Comparison of ENCODE assay signal across 11 mouse cellular contexts in genomic region chr19:4036327-4037045, GRCm38 (mm10). TPM values are rescaled to one million over a fixed set of nuclear protein-coding genes. Genes with fewer than 3 reads are reported as not detected.
DNase-seq lines count a peak whose midpoint lies in the region; ATAC-seq lines count a peak whose summit lies in the region.
"Had no signal": no experiment of that assay in that cellular context is flagged by ENCODE, and none has a peak within 500 bp of the region (broad histone marks: within the 10 kb centered on the region; RNA-seq: fewer than 3 reads in every experiment).

No protein-coding gene starts in this region.

- WGBS in heart, embryonic 13.5 days, result 76% methylated on average over 12 of the region's 12 CpGs
- 64% methylated on average over 12 of the region's 12 CpGs for WGBS in intestine, embryonic 14.5 days
- WGBS in midbrain, embryonic 15.5 days, result 66% methylated on average over 12 of the region's 12 CpGs

- no peak for DNase-seq in heart, adult 9 months (ENCODE audit: low spot score in 2 of 2)
- DNase-seq in intestine, embryonic 14.5 days (ENCODE audit: low spot score), result no peak
- DNase-seq in c-Kit-positive CD71-positive TER-119-positive erythroid progenitor cells, embryonic 14.5 days (ENCODE audit: low spot score), result no peak
- no peak for DNase-seq in adrenal gland, postnatal 10 days
- no peak for DNase-seq in gastrocnemius, postnatal 14 days

- no peak overlapping the region for H3K4me3 ChIP-seq in heart, embryonic 13.5 days
- H3K4me3 ChIP-seq in brown adipose tissue, adult 24 weeks (ENCODE audit: insufficient read depth, low read depth, low read length), result peak overlapping the region; percentile 32; the same call in 1 of the 2 replicates
- H3K4me3 ChIP-seq in intestine, embryonic 14.5 days (ENCODE audit: low read depth, low read length), result no peak overlapping the region
- no peak overlapping the region for H3K4me3 ChIP-seq in midbrain, embryonic 15.5 days

- intact Hi-C loops in gastrocnemius, postnatal 14 days (cut with DNase I; ENCODE audit: low total_unique reads), result no loop called here

- H3K4me2 ChIP-seq in heart, embryonic 13.5 days, result peak overlapping the region; percentile 31; the same call in 1 of the 2 replicates
- peak overlapping the region; percentile 41 for H3K4me2 ChIP-seq in intestine, embryonic 14.5 days (ENCODE audit: low read length)
- peak overlapping the region; percentile 5; the same call in 1 of the 2 replicates for H3K4me2 ChIP-seq in midbrain, embryonic 15.5 days

- H3K27ac ChIP-seq in heart, embryonic 13.5 days (replicated peaks), result no peak overlapping the region
- no peak overlapping the region for H3K27ac ChIP-seq in brown adipose tissue, adult 24 weeks (replicated peaks; ENCODE audit: low read depth, low read length)
- H3K27ac ChIP-seq in intestine, embryonic 14.5 days (ENCODE audit: low read depth), result no peak overlapping the region
- H3K27ac ChIP-seq in midbrain, embryonic 15.5 days, result no peak overlapping the region

- no peak for ATAC-seq in heart, embryonic 13.5 days (ENCODE audit: extremely low read depth, insufficient number of reproducible peaks, low FRiP score, low TSS enrichment)
- ATAC-seq in intestine, embryonic 14.5 days (replicated peaks; ENCODE audit: low FRiP score, low TSS enrichment, low read depth), result no peak
- no peak; the same call in 1 of the 2 replicates for ATAC-seq in midbrain, embryonic 15.5 days (replicated peaks)

- no peaks in the 10 kb centered on the region for H3K9me3 ChIP-seq in heart, embryonic 13.5 days
- no peaks in the 10 kb centered on the region for H3K9me3 ChIP-seq in intestine, embryonic 14.5 days (ENCODE audit: control insufficient read depth, low read length)
- no peaks in the 10 kb centered on the region for H3K9me3 ChIP-seq in midbrain, embryonic 15.5 days

- no peaks in the 10 kb centered on the region for H3K27me3 ChIP-seq in heart, embryonic 13.5 days (replicated peaks)
- no peaks in the 10 kb centered on the region for H3K27me3 ChIP-seq in intestine, embryonic 14.5 days (replicated peaks; ENCODE audit: control insufficient read depth, insufficient read depth, low read length)
- H3K27me3 ChIP-seq in midbrain, embryonic 15.5 days (replicated peaks), result no peaks in the 10 kb centered on the region

- peaks cover 14% of the 10 kb centered on the region for H3K36me3 ChIP-seq in heart, embryonic 13.5 days
- peaks cover 5% of the 10 kb centered on the region; the same call in 1 of the 2 replicates for H3K36me3 ChIP-seq in intestine, embryonic 14.5 days (ENCODE audit: control insufficient read depth, insufficient read depth, low read length)
- H3K36me3 ChIP-seq in midbrain, embryonic 15.5 days (replicated peaks), result 0 out of 2 replicates have a peak, but pooled peaks cover 4% of the 10 kb centered on the region

- peak overlapping the region; percentile 33; the same call in 1 of the 2 replicates for H3K9ac ChIP-seq in heart, embryonic 13.5 days
- H3K9ac ChIP-seq in intestine, embryonic 14.5 days (ENCODE audit: low read length), result no peak overlapping the region
- H3K9ac ChIP-seq in midbrain, embryonic 15.5 days, result no peak overlapping the region

- H3K4me1 ChIP-seq in heart, embryonic 13.5 days, result peaks cover 17% of the 10 kb centered on the region
- peaks cover 8% of the 10 kb centered on the region; the same call in 1 of the 2 replicates for H3K4me1 ChIP-seq in brown adipose tissue, adult 24 weeks (ENCODE audit: control insufficient read depth, insufficient read depth, insufficient read length, low read length)
- H3K4me1 ChIP-seq in intestine, embryonic 14.5 days (replicated peaks; ENCODE audit: control insufficient read depth, insufficient read depth, low read length), result peaks cover 12% of the 10 kb centered on the region; the same call in 1 of the 2 replicates
- H3K4me1 ChIP-seq in midbrain, embryonic 15.5 days, result peaks cover 20% of the 10 kb centered on the region

RNA-seq across cellular contexts. Expression of gene Gstp1, which starts 1.3 kb away (rescaled TPM):
- 380 and 421 TPM in 2 replicates for polyA plus RNA-seq in heart, embryonic 13.5 days (2015; fragmentation: Nextera tagmentation; extraction: Ambion mirVana)
- polyA plus RNA-seq in brown adipose tissue, adult 24 weeks (2012; ENCODE audit: insufficient read depth, insufficient read length, missing spikeins), result 362 and 451 TPM in 2 replicates
- polyA plus RNA-seq in intestine, embryonic 14.5 days (2014; fragmentation: Nextera tagmentation; extraction: Ambion mirVana), result 746 and 810 TPM in 2 replicates
- 513 and 520 TPM in 2 replicates for polyA plus RNA-seq in midbrain, embryonic 15.5 days (2015; fragmentation: Nextera tagmentation; extraction: Ambion mirVana)
- 100 to 1,000 TPM; 270 to 316 TPM for total RNA-seq in adrenal gland, postnatal 10 days (2021)
- 100 to 1,000 TPM; 228 to 235 TPM for total RNA-seq in gastrocnemius, postnatal 14 days (2021)

RNA-seq across cellular contexts. Expression of gene Gstp2, which starts 9.3 kb away (rescaled TPM):
- polyA plus RNA-seq in heart, embryonic 13.5 days (2015; fragmentation: Nextera tagmentation; extraction: Ambion mirVana), result 5.1 and 5.9 TPM in 2 replicates
- polyA plus RNA-seq in brown adipose tissue, adult 24 weeks (2012; ENCODE audit: insufficient read depth, insufficient read length, missing spikeins), result 14.8 and 26.0 TPM in 2 replicates
- polyA plus RNA-seq in intestine, embryonic 14.5 days (2014; fragmentation: Nextera tagmentation; extraction: Ambion mirVana), result 7.8 and 8.8 TPM in 2 replicates
- 2.7 and 5.6 TPM in 2 replicates for polyA plus RNA-seq in midbrain, embryonic 15.5 days (2015; fragmentation: Nextera tagmentation; extraction: Ambion mirVana)
- 10 to 100 TPM; 34.9 to 50.2 TPM for total RNA-seq in adrenal gland, postnatal 10 days (2021)
- 10 to 100 TPM; 72.8 to 85.9 TPM for total RNA-seq in gastrocnemius, postnatal 14 days (2021)
- polyA plus RNA-seq: neural tube, embryonic 14.5 days had no signal

RNA-seq across cellular contexts. Expression of gene Gstp3, which starts 22.9 kb away (rescaled TPM):
- 0.29 and 0.61 TPM in 2 replicates for polyA plus RNA-seq in heart, embryonic 13.5 days (2015; fragmentation: Nextera tagmentation; extraction: Ambion mirVana)
- polyA plus RNA-seq in brown adipose tissue, adult 24 weeks (2012; ENCODE audit: insufficient read depth, insufficient read length, missing spikeins), result 2.3 and 4.2 TPM in 2 replicates
- 1.0 and 1.3 TPM in 2 replicates for polyA plus RNA-seq in intestine, embryonic 14.5 days (2014; fragmentation: Nextera tagmentation; extraction: Ambion mirVana)
- polyA plus RNA-seq in midbrain, embryonic 15.5 days (2015; fragmentation: Nextera tagmentation; extraction: Ambion mirVana), result not detected in 2 replicates
- total RNA-seq in adrenal gland, postnatal 10 days (2021), result 10 to 100 TPM; 42.6 to 90.1 TPM
- not detected for total RNA-seq in gastrocnemius, postnatal 14 days (2021)
- total RNA-seq: granulocyte monocyte progenitor cell, adult 5-6 weeks; left cerebral cortex, adult 18-20 months had no signal
- polyA plus RNA-seq: neural tube, embryonic 14.5 days had no signal

RNA-seq across cellular contexts. Expression of gene Ndufv1, which starts 23.9 kb away (rescaled TPM):
- polyA plus RNA-seq in heart, embryonic 13.5 days (2015; fragmentation: Nextera tagmentation; extraction: Ambion mirVana), result 407 and 462 TPM in 2 replicates
- polyA plus RNA-seq in brown adipose tissue, adult 24 weeks (2012; ENCODE audit: insufficient read depth, insufficient read length, missing spikeins), result 1,127 and 1,213 TPM in 2 replicates
- polyA plus RNA-seq in intestine, embryonic 14.5 days (2014; fragmentation: Nextera tagmentation; extraction: Ambion mirVana), result 247 and 248 TPM in 2 replicates
- 229 and 239 TPM in 2 replicates for polyA plus RNA-seq in midbrain, embryonic 15.5 days (2015; fragmentation: Nextera tagmentation; extraction: Ambion mirVana)
- total RNA-seq in adrenal gland, postnatal 10 days (2021), result 100 to 1,000 TPM; 683 to 759 TPM
- 100 to 1,000 TPM; 365 to 434 TPM for total RNA-seq in gastrocnemius, postnatal 14 days (2021)

RNA-seq across cellular contexts. Expression of gene Doc2g, which starts 33.4 kb away (rescaled TPM):
- polyA plus RNA-seq in heart, embryonic 13.5 days (2015; fragmentation: Nextera tagmentation; extraction: Ambion mirVana), result 80.5 and 99.3 TPM in 2 replicates
- 1.1 and 1.8 TPM in 2 replicates for polyA plus RNA-seq in brown adipose tissue, adult 24 weeks (2012; ENCODE audit: insufficient read depth, insufficient read length, missing spikeins)
- polyA plus RNA-seq in intestine, embryonic 14.5 days (2014; fragmentation: Nextera tagmentation; extraction: Ambion mirVana), result 3.6 and 3.9 TPM in 2 replicates
- polyA plus RNA-seq in midbrain, embryonic 15.5 days (2015; fragmentation: Nextera tagmentation; extraction: Ambion mirVana), result 8.4 and 12.1 TPM in 2 replicates
- total RNA-seq in adrenal gland, postnatal 10 days (2021), result 1 to 10 TPM; 1.3 to 3.0 TPM
- under 1 TPM; 0.57 to 0.84 TPM for total RNA-seq in gastrocnemius, postnatal 14 days (2021)
